Mouse (Mus musculus): ENCODE measurements around the gene Sh3pxd2a. TPM values are rescaled to one million over a fixed set of nuclear protein-coding genes. Genes with fewer than 3 reads are reported as not detected.

Sh3pxd2a gene
- polyA plus RNA-seq, 1 experiment from 2014 or later, result 1.8 TPM

DNA sequence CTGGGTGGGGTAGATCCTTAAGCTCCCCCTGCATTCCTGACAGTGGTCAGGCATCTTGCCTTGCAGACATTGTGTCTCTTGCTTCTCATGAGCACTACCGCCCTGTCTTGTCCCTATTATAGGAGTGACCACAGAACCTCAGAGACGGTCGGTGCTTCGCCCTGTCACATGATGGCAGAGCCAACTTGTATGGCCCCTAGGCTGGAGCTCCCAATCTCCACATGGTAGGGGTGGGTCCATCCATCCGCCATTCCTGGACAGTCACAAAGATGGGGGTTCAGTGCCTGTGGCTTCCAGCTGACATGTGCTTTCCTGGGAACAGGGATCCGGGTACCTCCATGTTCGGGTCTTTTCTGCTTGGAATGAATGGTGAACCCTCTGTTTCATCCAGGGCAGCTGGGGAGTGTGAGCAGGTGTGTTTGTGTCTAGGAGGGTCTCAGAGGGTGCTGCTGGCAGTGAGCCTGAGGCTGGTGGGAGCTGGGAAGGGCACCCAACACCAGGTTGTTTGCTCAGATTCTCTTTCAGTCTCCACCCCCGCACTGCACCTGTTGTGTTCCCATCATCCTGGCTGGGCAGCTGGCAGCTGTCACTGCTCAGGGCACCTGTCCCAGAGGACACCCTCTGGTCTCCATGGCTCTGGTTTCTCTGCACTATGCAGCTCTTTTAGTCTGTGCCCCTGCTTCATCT is 241.9 kb downstream of the Sh3pxd2a start:
- Histone ChIP-seq H3K4me3 (ENCODE audit: low read length) (no peak overlapping the region), H3K9me3 (ENCODE audit: control insufficient read depth, low read length) (no peaks in the 10 kb centered on the region), H3K36me3 (ENCODE audit: control insufficient read depth, insufficient read depth, low read length) (no peaks in the 10 kb centered on the region), H3K9ac (ENCODE audit: low read depth, low read length) (no peak overlapping the region), H3K4me2 (ENCODE audit: low read length) (no peak overlapping the region), H3K27ac (ENCODE audit: low read depth, low read length) (no peak overlapping the region; the same call in 1 of the 2 replicates), H3K4me1 (ENCODE audit: control insufficient read depth, insufficient read depth, low read depth, low read length) (peaks cover 4% of the 10 kb centered on the region), H3K27me3 (replicated peaks; ENCODE audit: control insufficient read depth, insufficient read depth, low read length) (no peaks in the 10 kb centered on the region)
- ATAC-seq, result peak; percentile 12; the same call in 1 of the 2 replicates
- WGBS, result 80% methylated on average over 8 of the region's 8 CpGs

DNA sequence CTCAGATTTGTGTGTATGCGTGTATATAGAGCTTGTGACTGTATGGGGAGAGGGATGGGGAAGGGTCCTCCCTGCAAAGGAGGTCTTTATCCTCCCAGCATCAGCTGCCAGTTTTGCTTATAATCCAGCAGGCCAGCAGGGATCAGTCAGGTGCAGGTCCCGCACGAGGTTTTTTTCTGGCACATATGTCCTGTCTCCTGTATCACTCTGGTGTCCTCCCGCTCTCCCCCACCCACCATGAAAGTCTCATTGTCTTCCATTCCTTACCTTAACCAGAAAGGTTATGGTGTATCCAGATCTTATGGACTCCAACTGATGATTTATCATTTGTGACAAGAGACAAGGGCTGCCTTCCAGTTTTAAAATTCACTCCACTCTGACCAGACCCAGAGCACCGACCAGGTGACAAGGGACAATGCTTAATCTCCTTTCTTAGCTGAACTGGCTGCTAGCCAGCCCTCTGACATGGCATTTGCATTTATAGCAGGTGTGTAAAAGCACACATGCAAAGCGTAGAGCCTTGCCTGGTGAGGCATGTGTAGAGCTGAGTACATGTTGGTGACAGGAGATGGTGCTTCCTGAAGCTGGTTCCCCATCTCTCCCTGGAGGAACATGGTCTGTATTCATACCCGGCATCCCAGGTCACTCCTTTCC is 242.6 kb downstream of the Sh3pxd2a start:
- peak; percentile 38; the same call in 1 of the 2 replicates for ATAC-seq
- no peak overlapping the region for H3K9ac ChIP-seq (ENCODE audit: low read depth, low read length)
- H3K27ac ChIP-seq (ENCODE audit: low read depth, low read length), result no peak overlapping the region
- H3K4me3 ChIP-seq (ENCODE audit: low read length), result no peak overlapping the region
- no peaks in the 10 kb centered on the region for H3K36me3 ChIP-seq (ENCODE audit: control insufficient read depth, insufficient read depth, low read length)
- WGBS, result 63% methylated on average over 7 of the region's 7 CpGs
- no peaks in the 10 kb centered on the region for H3K27me3 ChIP-seq (replicated peaks; ENCODE audit: control insufficient read depth, insufficient read depth, low read length)
- H3K9me3 ChIP-seq (ENCODE audit: control insufficient read depth, low read length), result no peaks in the 10 kb centered on the region
- H3K4me2 ChIP-seq (ENCODE audit: low read length), result no peak overlapping the region
- H3K4me1 ChIP-seq (ENCODE audit: control insufficient read depth, insufficient read depth, low read depth, low read length), result peaks cover 4% of the 10 kb centered on the region

DNA sequence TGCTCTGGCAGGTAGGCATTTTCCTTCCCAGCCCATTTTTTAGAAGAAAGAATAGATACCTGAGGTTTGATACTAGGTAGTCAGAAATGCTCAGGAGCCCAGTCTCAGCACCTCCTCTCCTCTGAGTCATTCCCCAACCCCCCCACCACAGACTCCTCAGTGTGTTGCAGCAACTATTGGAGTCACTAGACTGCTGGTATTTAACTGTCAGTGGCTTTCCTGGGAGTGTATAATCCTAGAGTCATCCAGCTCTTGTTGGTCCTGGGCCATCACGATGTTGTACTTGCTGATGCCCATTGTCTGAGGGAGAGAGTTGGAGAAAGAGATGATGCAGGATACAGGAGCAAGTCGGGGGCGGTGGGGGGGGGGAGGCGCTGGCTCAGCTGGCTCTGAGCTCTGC is 243.2 kb downstream of the Sh3pxd2a start:
- Histone ChIP-seq H3K27me3 (replicated peaks; ENCODE audit: control insufficient read depth, insufficient read depth, low read length) (no peaks in the 10 kb centered on the region), H3K36me3 (ENCODE audit: control insufficient read depth, insufficient read depth, low read length) (no peaks in the 10 kb centered on the region), H3K4me3 (ENCODE audit: low read length) (no peak overlapping the region), H3K9ac (ENCODE audit: low read depth, low read length) (no peak overlapping the region), H3K4me2 (ENCODE audit: low read length) (no peak overlapping the region), H3K9me3 (ENCODE audit: control insufficient read depth, low read length) (no peaks in the 10 kb centered on the region), H3K27ac (ENCODE audit: low read depth, low read length) (no peak overlapping the region), H3K4me1 (ENCODE audit: control insufficient read depth, insufficient read depth, low read depth, low read length) (peaks cover 4% of the 10 kb centered on the region)
- no peak for ATAC-seq
- WGBS, result 74% methylated on average over 4 of the region's 4 CpGs

DNA sequence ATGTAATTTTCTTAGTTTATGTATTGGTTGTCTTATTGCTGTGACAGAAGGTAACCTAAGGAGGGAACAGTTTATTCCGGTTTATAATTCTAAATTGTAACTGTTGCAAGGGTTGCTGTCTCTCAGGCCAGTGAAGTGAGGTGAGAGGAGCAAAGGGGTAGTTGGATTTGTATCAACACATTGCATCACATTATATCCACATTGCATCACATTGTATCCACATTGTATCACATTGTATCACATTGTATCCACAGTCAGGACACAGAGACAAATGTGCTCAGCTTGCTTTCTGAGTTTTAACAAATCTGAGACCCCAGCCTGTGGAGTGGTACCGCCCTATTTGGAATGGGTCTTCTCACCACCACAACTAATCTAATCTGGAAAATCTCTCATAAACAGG is 244.0 kb downstream of the Sh3pxd2a start:
- Histone ChIP-seq H3K4me3 (ENCODE audit: low read length) (no peak overlapping the region), H3K27ac (ENCODE audit: low read depth, low read length) (no peak overlapping the region), H3K4me2 (ENCODE audit: low read length) (no peak overlapping the region), H3K36me3 (ENCODE audit: control insufficient read depth, insufficient read depth, low read length) (no peaks in the 10 kb centered on the region), H3K9ac (ENCODE audit: low read depth, low read length) (no peak overlapping the region), H3K27me3 (replicated peaks; ENCODE audit: control insufficient read depth, insufficient read depth, low read length) (no peaks in the 10 kb centered on the region), H3K4me1 (ENCODE audit: control insufficient read depth, insufficient read depth, low read depth, low read length) (peaks cover 4% of the 10 kb centered on the region), H3K9me3 (ENCODE audit: control insufficient read depth, low read length) (no peaks in the 10 kb centered on the region)
- 96% methylated on average over 2 of the region's 2 CpGs for WGBS
- ATAC-seq, result no peak

DNA sequence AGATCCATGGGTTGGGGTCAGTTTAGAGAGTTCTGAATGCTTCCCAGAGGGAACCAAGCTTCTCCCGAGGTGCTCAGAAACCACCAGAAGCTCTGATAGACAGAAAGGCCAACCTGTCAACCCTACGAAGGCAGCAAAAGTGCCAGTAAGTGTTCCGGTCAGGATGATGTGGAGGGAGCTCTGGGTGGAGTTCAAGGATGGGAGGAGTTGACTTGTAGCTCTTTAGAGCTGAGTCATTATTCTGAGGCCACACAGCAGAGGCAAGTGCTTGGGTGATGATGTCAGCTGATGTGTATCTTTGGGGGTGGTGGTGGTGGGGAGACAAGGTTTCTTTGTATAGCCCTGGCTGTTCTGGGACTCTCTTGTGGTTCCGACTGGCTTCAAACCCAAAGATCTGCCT is 244.6 kb downstream of the Sh3pxd2a start:
- no peak for ATAC-seq
- H3K4me2 ChIP-seq (ENCODE audit: low read length), result no peak overlapping the region
- no peak overlapping the region for H3K4me3 ChIP-seq (ENCODE audit: low read length)
- peaks cover 4% of the 10 kb centered on the region for H3K4me1 ChIP-seq (ENCODE audit: control insufficient read depth, insufficient read depth, low read depth, low read length)
- no peaks in the 10 kb centered on the region for H3K9me3 ChIP-seq (ENCODE audit: control insufficient read depth, low read length)
- H3K27ac ChIP-seq (ENCODE audit: low read depth, low read length), result no peak overlapping the region
- H3K36me3 ChIP-seq (ENCODE audit: control insufficient read depth, insufficient read depth, low read length), result no peaks in the 10 kb centered on the region
- 79% methylated on average over 4 of the region's 4 CpGs for WGBS
- H3K9ac ChIP-seq (ENCODE audit: low read depth, low read length), result no peak overlapping the region
- no peaks in the 10 kb centered on the region for H3K27me3 ChIP-seq (replicated peaks; ENCODE audit: control insufficient read depth, insufficient read depth, low read length)

DNA sequence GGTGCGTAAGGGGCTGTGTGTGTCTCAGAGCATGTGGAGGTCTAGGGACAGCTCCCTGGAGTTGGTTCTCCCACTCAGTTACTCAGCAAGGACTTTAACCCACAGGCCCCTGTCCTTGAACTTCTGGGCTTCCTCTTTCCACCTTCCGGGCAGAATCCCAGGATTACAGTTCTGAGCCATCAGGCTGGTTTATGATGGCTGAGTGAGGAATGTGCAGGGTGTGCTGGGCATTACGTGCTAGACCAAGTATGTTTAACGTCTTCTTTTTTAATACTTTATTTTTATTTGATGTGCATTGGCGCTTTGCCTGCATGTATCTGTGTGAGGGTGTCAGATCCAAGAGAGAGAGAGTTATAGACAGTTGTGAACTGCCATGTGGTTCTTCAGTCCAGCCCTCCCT is 247.4 kb downstream of the Sh3pxd2a start:
- no peak overlapping the region for H3K27ac ChIP-seq (ENCODE audit: low read depth, low read length)
- no peak overlapping the region for H3K9ac ChIP-seq (ENCODE audit: low read depth, low read length)
- H3K27me3 ChIP-seq (replicated peaks; ENCODE audit: control insufficient read depth, insufficient read depth, low read length), result no peaks in the 10 kb centered on the region
- no peak overlapping the region for H3K4me2 ChIP-seq (ENCODE audit: low read length)
- no peak overlapping the region for H3K4me3 ChIP-seq (ENCODE audit: low read length)
- peaks cover 7% of the 10 kb centered on the region for H3K4me1 ChIP-seq (ENCODE audit: control insufficient read depth, insufficient read depth, low read depth, low read length)
- no peak for ATAC-seq
- H3K9me3 ChIP-seq (ENCODE audit: control insufficient read depth, low read length), result no peaks in the 10 kb centered on the region
- H3K36me3 ChIP-seq (ENCODE audit: control insufficient read depth, insufficient read depth, low read length), result no peaks in the 10 kb centered on the region
- 88% methylated on average over 5 of the region's 5 CpGs for WGBS

DNA sequence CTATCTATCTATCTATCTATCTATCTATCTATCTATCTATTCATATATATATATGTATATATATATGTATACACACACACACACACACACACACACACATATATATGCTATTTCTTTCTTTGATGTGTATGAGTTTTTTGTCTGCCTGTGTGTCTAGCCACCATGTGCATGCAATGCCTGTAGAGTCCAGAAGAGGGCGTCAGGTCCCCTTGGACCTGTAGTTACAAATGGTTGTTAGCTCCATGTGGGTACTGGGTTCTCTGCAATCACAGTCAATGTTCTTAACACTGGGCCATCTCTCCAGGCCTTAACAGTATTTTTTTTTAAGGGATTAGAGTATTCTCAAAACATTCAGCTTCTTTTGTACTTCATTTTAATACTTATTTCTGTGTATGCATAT is 250.7 kb downstream of the Sh3pxd2a start:
- Histone ChIP-seq H3K27ac (ENCODE audit: low read depth, low read length) (no peak overlapping the region), H3K4me2 (ENCODE audit: low read length) (no peak overlapping the region), H3K27me3 (replicated peaks; ENCODE audit: control insufficient read depth, insufficient read depth, low read length) (no peaks in the 10 kb centered on the region), H3K4me3 (ENCODE audit: low read length) (no peak overlapping the region), H3K4me1 (ENCODE audit: control insufficient read depth, insufficient read depth, low read depth, low read length) (peaks cover 9% of the 10 kb centered on the region), H3K9ac (ENCODE audit: low read depth, low read length) (no peak overlapping the region), H3K36me3 (ENCODE audit: control insufficient read depth, insufficient read depth, low read length) (no peaks in the 10 kb centered on the region), H3K9me3 (ENCODE audit: control insufficient read depth, low read length) (no peaks in the 10 kb centered on the region)
- 74% methylated on average over 1 of the region's 1 CpGs for WGBS
- ATAC-seq, result no peak

DNA sequence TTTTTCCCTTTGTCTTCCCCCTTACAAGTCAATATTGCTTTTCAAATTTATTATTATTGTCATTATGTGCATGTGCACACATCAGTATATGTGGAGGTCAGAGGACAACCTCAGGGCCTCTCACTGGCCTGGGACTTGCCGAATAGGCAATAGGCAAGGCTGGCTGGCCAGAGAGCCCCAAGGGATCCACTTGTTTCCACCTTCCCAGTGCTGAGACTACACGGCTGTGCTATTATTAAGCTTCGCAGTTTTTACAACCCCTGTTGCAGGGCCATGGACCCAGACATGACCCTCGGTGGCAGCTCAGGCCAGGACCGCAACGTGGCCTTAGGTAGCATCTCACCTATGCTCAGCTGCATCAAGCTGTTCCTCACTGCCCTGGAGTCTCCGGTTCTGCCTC is 251.8 kb downstream of the Sh3pxd2a start:
- 67% methylated on average over 7 of the region's 7 CpGs for WGBS
- Histone ChIP-seq H3K4me1 (ENCODE audit: control insufficient read depth, insufficient read depth, low read depth, low read length) (peaks cover 9% of the 10 kb centered on the region), H3K36me3 (ENCODE audit: control insufficient read depth, insufficient read depth, low read length) (no peaks in the 10 kb centered on the region), H3K9me3 (ENCODE audit: control insufficient read depth, low read length) (no peaks in the 10 kb centered on the region), H3K4me2 (ENCODE audit: low read length) (no peak overlapping the region; the same call in 1 of the 2 replicates), H3K4me3 (ENCODE audit: low read length) (no peak overlapping the region), H3K27ac (ENCODE audit: low read depth, low read length) (peak overlapping the region; percentile 66), H3K9ac (ENCODE audit: low read depth, low read length) (no peak overlapping the region), H3K27me3 (replicated peaks; ENCODE audit: control insufficient read depth, insufficient read depth, low read length) (no peaks in the 10 kb centered on the region)
- ATAC-seq, result peak; percentile 31; the same call in 1 of the 2 replicates

DNA sequence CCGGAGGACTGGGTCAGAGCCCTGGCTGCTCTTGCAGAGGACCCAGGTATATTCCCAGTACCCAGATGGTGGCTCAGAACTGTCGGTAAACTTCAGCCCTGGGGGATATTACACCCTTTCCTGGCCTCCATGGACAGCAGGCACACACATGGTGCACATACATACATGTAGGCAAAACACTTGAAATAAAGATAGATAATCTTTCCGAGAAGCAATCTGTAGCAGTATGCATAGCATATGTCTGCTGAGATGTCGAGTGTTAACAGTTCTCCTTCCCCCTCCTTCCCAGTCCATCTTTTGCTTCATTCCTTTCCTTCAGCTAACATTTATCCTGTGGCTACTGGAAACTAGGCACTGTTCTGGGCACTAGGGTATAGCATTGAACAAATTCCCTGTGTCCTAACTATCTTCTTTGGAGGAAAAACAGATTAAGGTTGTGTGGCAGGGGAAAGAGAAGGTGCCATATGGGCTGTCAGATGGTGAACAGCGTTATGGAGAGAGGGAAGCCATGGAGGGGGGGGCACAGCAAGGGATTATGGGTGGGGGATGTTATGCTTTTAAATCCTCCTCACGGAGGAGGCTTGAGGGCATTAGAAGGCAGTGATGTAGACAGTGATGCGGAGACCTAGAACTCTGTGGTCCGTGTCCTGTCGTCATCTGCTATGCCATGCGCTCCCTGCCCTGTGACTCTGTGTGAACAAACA is 252.4 kb downstream of the Sh3pxd2a start:
- Histone ChIP-seq H3K4me2 (ENCODE audit: low read length) (no peak overlapping the region; the same call in 1 of the 2 replicates), H3K27me3 (replicated peaks; ENCODE audit: control insufficient read depth, insufficient read depth, low read length) (no peaks in the 10 kb centered on the region), H3K4me3 (ENCODE audit: low read length) (no peak overlapping the region), H3K36me3 (ENCODE audit: control insufficient read depth, insufficient read depth, low read length) (no peaks in the 10 kb centered on the region), H3K4me1 (ENCODE audit: control insufficient read depth, insufficient read depth, low read depth, low read length) (peaks cover 9% of the 10 kb centered on the region), H3K27ac (ENCODE audit: low read depth, low read length) (peak overlapping the region; percentile 72), H3K9me3 (ENCODE audit: control insufficient read depth, low read length) (no peaks in the 10 kb centered on the region), H3K9ac (ENCODE audit: low read depth, low read length) (no peak overlapping the region)
- ATAC-seq, result peak; percentile 82
- WGBS, result 48% methylated on average over 10 of the region's 10 CpGs

All from hindbrain, embryonic 16.5 days (tissue).